Mouse (Mus musculus) left cerebral cortex, postnatal 25 days (tissue): Measurements from ENCODE around the gene Nrap. TPM values are rescaled to one million over a fixed set of nuclear protein-coding genes. Genes with fewer than 3 reads are reported as not detected.
A peak's percentile ranks its signal among the peaks of the same experiment; 100 is the strongest.
"Not testable (repeated sequence)": the region's sequence is repeated elsewhere in the genome, so short reads cannot be mapped to it uniquely, and the experiment has no call there.

Source experiments
- DNase-seq, 2 experiments: peaks; one replicate each; pipeline ENCODE4 v3.0.0; 2022; ENCODE audit warnings: low spot score in 2 of 2, mixed read lengths in 1 of 2
- intact Hi-C: fragments of 180-260 bp; cut with DNase I; formaldehyde crosslinking; loops from one replicate; pipeline ENCODE4 v1.15.1; 2025
- total RNA-seq, 2 experiments: library from RNA; stranded (reverse); gene quantifications; 2 replicates each; pipeline ENCODE4 v1.2.3; 2021

The Nrap gene
- total RNA-seq, 2 experiments from 2014 or later: 0.64 to 0.69 TPM

DNA sequence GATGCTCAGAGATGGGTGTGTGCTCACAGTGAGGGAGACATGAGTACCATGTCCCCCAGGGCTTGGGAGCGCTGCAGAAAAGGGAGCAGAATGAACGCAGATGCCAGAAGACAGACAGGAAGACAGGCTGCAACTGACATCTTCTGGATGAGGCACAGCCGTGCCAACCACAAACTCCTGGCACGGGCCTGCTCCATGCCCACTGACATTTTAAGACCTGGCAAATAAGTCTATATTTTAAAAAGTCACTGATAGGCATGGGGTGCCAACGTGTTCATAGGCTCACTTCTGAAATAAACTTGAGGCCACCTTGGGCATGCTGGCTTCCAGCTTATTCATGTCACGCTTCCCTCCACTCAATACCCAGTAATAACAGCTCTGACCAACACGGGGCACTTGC lies 20.9 kb downstream of the Nrap start:
- intact Hi-C loops: no loop called here
- DNase-seq: no peak

DNA sequence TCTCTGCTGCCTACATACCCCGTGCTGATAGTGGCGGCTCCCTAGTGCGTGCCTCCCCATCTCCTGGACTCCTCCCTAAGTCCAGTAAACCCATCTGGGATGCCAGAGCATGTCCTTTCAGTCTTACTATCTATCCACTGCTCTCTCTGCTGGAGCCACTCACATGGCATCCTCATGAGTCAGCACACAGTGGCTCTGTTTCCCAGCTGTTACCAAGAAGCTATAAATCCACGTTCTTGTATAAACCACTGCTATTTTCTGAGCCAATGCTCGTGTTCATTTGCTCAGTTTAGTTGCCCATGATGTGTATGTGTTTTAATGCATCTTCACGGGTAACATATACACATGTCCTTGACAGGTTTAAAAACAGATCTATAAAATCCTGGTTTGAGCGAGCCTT lies 22.1 kb downstream of the Nrap start:
- intact Hi-C loops: no loop called here
- DNase-seq: peak in 1 of 2 experiments; percentile 55

DNA sequence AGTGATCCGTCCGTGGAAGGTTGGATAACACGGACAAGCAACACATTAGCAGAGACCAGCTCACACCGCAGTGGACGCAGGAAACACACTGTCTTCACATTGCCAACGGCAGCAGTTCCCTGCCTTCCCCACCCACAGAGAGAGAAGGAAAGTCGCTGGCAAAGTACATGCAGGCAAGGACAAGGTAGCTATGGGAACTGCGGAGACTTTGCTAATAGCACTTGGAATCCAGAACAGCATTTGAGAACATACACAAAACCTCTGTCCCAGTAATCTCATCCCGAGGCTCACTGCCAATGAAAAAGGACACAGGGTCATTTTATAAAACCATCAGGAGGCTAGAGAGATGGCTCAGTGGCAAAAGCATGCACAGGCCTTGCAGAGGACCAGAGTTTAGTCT lies 23.2 kb downstream of the Nrap start:
- no peak for DNase-seq
- intact Hi-C loops: no loop called here

DNA sequence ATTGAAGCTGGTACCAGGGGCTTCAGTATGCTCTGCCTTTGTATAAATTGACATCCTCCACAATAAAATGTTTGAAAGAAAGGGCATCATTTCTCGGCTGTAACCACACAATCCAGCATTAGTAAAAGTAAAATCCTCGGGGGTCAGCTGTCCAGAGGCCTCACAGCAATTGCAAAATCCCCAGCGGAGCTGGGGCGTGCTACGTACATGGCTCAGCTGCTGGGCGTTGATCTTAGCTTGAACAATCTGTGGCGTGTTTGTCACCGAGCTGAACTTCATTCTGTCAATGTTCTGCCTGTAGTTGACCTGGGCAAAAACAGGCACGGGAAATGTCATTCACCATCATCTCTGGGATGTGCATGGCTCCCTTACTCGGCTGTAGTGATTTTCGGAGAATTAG lies 23.7 kb downstream of the Nrap start:
- intact Hi-C loops: no loop called here
- DNase-seq: no peak

DNA sequence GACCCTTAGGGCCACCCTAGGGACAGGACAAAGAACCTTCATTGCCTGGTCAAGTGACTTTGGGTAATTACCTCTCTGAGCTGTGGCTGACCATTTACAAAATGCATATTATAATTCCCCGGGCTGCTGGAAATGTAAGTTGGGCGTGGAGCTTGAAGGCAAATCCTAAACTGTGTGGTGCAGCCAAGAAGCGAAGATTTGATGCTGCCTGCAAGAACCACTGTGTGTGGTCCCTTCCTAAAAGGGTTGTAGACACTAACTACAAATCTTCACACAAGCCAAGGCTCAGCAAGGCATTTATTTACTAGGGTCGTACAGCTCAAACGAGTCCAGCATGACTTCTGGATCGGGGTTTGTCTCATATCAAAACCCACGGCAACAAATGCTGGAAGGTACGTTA lies 25.3 kb downstream of the Nrap start:
- DNase-seq: no peak
- intact Hi-C loops: no loop called here

DNA sequence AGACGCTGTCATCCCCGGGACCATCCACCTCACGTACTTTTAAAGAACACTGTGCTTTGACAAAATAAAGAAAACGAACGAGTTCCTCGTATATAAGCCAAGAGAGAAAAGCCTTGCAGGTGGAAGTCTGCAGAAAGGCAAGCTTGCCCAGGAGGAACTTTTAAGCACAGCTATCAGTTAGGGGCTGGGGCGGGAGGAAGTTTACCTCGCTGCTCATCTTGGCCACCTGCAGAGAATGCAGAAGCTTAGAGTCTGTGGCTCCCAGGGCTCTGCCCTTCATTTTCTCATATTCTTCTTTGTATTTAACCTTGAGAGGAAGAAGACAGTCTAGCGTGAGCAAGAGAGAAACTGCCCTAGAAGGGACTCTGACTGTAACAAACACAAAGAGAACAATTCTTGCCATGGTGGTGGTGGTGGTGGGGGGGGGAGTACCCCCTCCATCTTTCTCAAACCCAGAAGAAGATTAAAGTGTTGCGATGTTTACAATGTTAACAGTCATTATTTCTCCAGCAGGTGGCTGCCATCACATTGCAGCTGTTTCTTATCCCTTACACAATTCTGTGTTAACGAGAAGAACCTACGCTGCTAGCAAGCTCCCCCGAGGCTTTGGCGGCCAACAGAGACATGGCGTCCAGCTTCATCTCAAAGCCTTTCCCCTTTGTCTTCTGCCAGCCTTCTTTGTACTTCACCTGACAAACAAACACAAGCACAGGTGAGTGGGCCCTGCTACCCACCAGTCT lies 25.9 kb downstream of the Nrap start:
- intact Hi-C loops: no loop called here
- DNase-seq: no peak

DNA sequence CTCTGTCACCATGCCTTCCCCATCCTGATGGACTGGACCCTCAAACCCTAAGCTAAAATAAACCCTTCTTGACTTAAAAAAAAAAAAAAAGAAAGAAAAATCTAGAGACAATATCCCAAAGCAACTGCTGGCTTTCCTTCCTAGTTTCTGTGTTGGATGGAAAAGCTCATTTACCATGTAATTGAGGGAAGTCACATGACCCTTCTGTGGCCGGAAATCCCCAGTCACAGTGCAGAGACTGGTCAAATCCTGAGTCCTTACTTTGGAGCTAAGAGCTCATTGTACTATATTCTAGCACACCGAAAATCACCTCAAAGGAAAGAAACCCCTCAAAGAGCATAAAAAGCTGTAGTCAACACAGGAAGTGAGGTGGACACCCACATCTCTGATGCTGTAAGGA lies 30.9 kb downstream of the Nrap start:
- DNase-seq: no peak
- intact Hi-C loops: no loop called here

DNA sequence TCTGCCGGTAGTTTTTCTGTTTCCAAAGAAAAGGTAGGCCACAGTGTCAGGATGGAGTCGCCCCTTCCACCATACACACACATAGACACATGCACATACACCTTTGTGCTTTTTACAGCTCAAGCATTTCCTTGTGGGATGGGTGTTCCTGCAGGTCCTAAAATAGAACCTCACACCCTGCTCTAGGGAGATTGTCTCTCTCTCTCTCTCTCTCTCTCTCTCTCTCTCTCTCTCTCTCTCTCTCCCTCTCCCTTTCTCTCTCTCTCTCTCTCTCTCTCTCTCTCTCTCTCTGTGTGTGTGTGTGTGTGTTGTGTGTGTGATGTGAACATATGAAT lies 32.5 kb downstream of the Nrap start:
- intact Hi-C loops, DNase-seq: not testable (repeated sequence)

DNA sequence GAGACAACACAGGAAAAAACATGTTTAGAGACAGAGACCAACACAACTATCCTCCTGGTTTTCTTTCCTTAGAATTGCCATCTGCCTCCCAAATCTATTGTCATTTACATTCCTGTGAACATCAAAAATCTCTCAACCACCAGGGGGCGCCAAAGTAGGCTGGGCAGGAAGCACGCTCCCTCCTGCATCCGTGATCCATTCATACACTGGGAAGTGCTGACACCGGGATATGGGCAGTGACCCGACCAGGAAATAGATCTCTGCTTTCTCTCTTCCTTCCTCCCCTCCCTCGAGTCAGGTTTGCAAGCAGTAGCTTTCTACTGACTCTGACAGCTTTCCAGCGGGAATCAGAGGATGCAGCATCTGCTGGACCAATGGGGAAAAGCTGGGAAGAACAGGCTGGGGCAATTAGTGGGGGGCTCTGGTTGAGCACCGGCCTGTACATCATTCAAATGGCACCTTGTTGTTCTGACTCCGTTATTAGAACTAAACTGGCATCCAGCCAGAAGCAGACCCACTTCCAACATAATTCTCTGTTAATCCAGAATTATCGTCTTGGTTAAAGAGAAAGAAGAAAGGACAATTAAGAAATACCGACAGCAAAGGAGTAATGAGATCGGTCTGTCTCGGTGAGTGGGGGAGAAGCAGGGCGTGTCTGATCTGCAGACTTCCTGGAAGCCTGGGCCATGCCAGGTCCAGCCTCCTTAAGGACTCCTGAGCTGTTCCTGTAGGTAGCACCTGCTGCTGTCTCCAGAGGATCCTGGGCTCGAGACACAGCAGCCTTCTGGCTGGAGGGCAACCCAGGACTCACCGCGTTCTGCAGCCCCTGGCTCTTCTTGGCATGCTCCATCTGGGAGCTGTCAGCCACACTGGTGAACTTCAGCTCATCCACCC lies 33.1 kb downstream of the Nrap start:
- DNase-seq: peak; percentile 66 to 74
- intact Hi-C loops: no loop called here

DNA sequence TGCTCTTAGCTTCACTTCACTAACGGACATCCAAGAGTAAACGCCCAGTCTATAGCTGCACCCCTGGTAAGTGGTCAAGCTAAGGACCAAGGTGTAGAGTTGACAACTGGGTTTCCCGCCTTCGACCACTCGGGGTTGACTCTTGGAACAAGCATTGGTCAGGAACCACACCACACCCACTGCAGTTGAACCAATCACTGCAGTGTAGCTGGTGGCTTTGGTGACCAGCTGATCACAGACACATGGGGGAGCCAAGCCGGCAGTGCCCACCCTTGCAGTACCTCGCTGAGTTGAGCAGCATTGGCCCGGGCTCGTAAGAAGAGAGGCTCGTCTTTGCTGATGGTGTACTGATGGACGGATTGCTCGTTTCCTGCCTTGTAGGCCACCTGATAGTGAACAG lies 34.6 kb downstream of the Nrap start:
- DNase-seq: no peak
- intact Hi-C loops: no loop called here

DNA sequence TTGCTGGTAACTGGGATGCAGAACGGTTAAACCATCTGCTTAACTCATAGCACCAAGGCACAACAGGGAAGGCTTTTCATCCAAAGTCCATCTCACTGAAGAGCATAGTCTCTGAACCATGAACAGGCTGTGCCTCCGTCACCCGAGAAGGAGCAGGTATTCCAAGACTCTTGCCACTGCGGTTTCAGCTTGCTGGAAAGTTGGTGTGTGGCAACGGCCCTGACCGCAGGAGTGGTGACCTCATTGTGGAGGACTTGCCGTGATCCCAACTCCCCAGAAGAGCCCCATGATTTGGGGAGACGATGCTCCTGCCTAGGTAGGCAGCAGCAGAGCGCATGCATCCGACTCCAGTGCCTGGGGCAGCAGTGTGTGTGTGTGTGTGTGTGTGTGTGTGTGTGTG lies 36.1 kb downstream of the Nrap start:
- intact Hi-C loops: no loop called here
- DNase-seq: no peak

DNA sequence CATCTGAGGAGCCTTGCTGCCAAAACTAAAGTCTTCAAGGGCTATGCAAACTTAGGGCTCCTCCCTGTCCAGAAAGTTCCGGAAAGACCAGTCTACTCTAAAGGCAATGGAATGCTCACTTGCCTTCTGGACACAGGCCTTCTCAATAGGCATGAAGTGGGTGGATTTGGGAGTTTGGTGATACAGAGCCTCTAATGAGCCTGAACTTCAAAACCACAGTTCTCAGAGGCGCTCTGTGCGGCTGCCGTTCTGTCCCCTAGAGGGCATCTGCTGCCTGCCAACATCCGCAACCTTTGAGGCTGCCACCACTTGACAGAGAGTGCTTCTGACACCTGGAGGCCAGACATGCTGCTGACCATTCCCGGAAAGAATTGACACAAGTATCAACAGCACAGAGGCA lies 40.5 kb downstream of the Nrap start:
- intact Hi-C loops: no loop called here
- DNase-seq: no peak

DNA sequence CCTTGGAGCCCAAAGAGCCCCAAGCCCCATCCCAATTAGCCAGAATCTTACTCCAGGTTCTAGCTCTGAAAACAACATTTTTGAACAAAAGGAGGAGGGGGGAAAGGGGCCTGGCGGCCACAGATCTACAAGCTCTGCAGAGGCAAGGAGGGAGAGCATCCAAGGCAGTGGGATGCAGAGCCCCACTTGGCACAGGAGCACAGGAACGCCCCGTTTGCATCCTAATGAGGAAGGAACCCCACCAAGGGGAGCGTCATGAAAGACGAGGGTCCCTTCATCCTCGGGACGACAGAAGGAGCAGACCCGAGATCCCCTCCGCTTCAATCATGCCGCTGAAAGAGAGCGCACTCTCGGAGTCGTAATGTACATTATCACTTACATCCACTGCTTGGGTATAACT lies 43.1 kb downstream of the Nrap start:
- intact Hi-C loops: no loop called here
- no peak for DNase-seq

DNA sequence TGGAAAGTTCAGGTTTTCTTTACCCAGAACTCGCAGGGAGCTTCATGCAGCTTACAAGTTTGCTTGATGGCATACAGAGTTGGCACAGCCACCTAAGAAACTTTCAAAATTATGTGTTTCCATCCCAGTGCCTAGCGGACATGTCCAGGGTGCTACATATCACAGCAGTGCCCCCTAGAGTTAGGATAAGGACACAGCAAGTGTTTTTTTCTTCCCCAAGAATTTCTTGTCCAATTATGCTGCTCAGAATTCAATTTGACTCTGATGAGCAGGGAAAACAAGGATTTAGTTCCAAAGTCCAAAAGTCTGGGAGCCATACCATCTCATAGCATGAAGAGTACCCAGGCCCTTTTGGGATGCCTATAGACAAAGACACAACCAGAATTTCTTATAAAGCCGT lies 43.8 kb downstream of the Nrap start:
- intact Hi-C loops: no loop called here
- peak in 1 of 2 experiments; percentile 50 for DNase-seq

DNA sequence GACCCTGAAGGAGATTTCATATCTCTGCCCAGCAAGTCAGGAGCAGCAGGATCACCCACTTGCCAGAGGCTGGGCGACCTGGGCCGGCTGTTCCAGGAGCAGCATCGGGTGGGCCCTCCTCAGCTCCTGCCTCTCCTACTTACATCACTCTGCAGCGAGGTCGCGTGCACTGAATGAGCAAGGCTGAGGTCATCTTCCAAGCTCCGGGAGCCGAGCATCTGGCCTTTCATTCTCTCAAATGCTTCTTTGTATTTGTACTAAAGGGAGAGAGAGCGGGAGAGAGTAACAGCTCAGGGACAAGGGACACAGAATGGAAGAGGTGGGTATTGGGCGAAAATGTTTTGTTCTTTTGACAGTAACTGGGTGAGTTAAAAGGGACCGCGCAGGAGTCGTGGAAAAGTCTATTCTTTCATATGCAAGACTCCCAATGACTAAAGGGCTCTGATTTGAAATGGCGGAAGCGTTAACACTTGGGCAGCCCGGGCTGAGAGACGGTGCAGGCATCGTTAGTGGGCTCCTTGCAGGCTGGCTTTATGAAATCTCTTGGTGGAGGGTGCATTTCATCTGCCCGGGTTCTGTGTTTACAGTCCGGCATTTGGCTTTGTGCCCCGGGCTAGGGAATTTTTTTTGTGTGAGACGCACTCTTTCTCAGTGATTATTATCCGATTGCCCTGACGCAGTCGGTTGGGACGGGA lies 45.8 kb downstream of the Nrap start:
- DNase-seq: no peak
- intact Hi-C loops: no loop called here

DNA sequence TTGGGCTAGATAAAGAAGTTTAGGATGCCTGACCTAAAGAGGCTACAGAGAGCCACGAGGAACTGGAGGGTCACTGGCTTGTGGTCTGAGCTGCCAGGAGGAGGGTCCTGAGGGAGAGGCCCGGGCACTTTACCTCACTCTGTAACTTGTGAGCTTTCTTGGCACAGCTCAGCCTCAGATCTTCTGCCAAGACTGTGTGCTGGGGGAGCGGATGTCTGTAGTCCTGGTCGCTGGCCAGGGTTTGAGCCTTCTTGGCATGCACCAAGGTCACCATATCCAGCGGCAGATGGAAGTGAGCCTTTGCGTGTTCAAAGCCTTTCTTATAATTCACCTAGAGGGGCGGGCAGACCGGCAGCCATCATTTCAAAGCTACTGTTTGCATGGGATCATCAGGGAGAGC lies 47.8 kb downstream of the Nrap start:
- DNase-seq: peak in 1 of 2 experiments; percentile 23
- intact Hi-C loops: no loop called here

DNA sequence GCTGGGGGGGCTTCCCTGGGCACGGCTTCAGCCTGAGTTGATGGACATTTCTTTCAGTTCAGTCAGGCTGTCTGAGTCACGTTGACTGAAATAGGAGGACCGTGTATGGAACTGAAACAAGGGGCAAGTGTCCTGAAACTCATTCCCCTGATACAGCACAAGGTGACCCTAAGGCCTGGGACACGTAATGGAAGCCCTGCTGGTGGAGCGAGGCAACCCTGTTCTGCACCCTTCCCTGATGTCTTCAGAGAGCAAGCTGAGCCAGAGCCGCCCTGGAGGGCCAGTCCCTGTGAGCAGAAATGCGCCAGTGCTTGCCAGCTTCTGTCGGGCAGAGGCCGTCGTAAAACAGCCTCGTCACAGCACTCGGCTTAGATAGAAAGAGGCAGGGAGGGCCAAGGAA lies 53.0 kb downstream of the Nrap start:
- intact Hi-C loops: no loop called here
- no peak for DNase-seq

DNA sequence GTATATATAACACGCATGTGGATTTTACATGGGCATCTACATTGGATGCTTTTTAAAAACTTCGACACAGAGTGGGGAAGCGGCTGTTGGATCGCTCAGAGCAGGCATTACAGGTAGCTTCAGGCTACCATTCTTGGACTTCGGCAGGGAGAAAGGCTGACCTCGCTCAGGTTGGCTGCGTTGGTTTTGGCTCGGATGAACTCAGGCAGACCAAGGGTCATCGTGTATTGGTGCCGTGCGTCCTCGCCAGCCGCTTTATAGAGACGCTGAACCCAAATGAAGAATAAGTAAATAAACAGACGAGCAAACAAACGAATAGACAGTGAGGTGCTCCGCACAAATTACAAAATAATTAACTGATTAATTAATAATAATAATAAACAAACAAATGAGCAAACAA lies 53.5 kb downstream of the Nrap start:
- intact Hi-C loops: no loop called here
- DNase-seq: no peak

DNA sequence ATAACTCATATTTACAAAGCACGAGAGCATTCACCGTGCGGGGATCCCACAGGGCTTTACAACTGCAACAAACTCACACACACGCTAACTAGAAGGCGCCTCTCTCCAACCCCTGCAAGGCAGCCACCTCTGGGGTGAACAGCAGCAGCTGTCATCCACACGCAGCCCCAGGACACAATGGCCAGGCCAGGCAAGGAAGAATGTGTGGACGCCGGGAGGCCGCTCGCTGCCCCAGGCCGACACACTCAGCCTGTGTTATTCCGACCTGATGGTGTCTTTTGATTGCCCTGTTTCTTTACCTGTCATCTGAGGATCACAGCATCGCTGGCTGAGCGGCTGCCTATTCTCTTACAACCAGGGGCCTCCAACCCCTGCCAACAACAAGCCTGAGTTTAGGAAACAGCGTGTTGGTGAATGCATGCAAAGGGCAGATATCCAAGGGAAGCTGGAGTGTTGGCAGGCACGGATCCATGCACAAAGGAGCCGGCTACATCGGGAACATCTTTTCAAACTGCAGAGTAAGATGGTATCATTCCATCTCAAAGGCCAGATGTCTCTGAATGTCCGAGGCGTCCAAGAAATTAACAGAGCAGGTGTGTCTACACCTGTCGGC lies 63.5 kb downstream of the Nrap start:
- DNase-seq: no peak
- intact Hi-C loops: no loop called here

DNA sequence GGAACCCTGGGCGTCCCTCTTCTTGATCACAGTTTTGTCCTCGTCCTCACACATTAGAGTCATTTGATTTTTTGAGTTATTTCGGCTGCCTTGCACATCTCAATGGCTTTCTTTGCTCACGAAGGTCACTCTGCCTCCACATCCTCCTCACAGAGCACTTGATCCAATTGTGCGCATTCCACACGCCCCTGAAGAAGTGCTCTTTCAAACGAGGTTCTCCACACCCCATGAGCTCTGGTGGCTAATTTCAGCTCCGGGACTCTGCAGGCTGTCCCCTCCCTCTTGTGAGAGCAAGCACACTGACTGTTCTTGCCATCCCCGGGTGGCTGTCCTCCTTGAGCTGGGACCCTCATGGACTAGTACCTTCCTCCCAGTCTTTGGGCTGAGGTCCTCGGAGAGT lies 64.2 kb downstream of the Nrap start:
- no peak for DNase-seq
- intact Hi-C loops: no loop called here
